Mouse (Mus musculus) lung, postnatal 4 days (tissue): ENCODE results near the gene Sept1.

Experiments
- DNase-seq, 2 experiments: peaks; one replicate each; pipeline ENCODE4 v3.0.0; 2021

Sept1 gene

DNA sequence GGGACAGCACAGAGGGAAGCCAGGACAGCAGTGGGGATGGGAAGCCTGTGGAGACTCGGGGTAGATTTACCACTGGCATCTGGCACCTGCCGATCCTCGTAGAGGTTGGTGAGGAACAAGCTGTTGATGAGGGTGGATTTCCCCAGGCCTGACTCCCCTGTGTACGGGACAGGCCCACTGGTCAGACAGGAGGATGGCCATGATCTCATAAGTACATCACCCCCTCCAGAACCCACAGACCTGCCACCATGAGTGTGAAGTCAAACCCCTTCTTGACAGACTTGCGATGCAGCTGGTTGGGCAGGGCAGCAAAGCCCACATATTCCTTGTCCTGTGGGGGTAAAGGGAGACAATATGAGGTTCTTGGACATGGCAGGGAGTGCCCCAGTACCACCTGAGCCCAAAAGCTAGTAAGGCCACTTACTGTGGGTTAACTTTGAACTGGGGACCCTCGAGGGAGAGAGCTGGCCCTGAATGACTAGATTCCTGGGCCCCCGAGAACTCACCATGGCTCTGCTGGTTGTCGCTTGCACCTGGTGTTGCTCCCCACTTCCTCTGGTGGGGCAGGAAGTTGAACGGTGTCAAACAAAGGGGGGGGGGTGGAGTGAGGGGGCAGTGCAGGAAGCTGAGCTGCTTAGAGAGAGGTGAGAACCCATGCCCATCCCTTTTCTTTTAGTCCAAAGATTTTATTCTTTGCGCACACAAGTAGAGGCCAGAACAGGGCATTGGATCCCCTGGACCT is 14.9 kb downstream of the Sept1 start:
- DNase-seq = peak in 1 of 2 experiments; percentile 26

GRCm38 (mm10) chr7:127217475-127217874 is 15.5 kb downstream of the Sept1 start:
- no peak for DNase-seq

DNA sequence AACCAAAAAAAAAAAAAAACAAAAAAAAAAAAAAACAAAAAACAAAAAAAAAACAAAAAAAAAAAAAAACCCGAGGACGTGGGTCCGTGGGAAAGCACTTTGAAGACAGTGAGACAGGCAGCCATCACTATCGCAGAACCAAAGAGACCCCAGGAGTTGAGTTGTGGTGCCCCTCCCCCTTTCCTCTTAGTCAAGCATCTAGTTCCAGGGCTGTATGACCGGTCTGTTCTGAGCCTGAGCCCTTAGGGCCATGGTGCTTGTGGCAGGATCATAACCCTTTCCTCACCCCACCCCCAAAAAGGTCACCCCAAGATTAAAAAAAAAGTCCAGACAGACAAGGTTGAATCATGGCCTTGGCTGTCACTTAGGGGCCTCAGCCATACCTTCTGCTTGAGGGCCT is 16.6 kb downstream of the Sept1 start:
- DNase-seq = no peak

DNA sequence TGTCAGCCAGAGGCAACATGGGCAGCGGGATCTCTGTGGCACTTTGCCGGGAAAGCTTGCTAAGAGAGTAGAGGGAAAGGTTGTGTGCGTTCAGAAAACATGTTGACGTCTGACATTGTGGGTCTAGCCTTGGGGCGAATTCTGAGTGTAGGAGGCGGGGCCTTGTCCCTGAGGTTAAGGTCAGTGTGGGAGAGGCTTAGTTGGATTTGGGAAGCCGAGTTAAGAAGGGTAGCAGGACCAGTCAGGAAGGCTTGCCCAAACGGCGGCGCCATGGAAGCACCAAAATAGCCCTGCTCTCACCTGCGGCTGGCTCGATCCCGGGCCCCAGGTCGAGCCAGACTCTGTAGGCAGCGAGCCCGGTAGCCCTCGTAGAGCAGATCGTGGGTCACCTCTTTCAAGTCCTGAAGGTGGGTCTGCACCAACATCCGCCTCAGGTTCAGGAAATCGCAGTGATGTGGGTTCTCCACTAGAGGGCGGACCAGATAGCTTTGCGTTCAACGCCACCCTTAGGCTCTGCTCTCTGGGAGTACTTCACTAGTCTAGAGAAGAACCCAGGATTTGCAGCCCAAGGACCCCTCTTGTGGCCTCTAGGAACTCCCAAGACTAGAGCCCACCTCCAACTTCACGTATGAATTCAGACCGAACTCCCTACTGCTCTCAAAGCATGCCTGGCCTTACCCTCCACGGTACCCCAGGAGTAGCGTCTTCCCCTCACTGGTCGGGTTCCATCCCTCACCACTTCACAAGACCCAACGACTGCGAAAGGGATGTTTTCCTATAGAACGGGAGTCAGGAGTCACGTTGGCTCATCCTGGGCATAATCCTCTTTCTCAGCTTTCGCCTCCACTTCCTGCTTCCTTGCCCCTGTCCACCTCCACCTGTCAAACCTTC is 17.7 kb downstream of the Sept1 start:
- DNase-seq = peak; percentile 67 to 83

DNA sequence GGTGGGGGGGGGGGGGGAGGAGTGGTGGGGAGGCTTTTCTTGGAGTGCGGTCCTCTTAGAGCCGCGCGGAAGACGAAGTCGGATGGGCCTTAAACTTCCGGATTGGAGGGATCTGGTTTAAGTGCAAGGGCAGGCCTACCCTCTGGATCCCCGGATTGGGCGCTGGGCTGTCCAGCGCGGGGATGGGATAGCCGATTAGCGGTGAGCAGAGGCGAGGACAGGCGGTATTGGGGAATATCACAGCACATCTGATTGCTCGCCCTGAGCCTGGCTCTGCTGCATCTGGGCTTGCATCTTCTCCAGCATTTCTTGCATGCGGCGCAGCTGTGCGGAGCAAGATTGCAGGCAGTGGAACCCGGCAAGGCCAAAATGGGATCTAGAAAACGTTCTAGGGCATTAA is 18.4 kb downstream of the Sept1 start:
- no peak for DNase-seq

DNA sequence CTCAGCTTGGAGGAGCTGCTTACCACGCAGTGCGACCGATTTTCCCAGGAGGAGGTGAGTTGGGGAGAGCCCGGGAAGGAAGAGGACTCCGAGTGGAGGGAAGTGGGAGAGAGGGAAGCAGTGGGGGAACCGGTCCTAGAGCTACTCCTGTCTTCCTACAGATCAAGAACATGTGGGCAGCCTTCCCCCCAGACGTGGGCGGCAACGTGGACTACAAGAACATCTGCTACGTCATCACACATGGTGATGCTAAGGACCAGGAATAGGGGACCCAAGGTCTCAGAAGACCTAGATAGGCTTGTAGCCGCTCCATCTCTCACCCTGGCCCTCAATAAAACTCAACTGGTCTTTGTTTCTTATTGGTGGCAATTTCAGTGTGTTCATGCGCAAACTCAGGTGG is 19.0 kb downstream of the Sept1 start:
- DNase-seq = no peak

- DNase-seq = peak; percentile 15 to 63
Measured at GRCm38 (mm10) chr7:127213485-127213884, 19.4 kb downstream of the Sept1 start.

DNA sequence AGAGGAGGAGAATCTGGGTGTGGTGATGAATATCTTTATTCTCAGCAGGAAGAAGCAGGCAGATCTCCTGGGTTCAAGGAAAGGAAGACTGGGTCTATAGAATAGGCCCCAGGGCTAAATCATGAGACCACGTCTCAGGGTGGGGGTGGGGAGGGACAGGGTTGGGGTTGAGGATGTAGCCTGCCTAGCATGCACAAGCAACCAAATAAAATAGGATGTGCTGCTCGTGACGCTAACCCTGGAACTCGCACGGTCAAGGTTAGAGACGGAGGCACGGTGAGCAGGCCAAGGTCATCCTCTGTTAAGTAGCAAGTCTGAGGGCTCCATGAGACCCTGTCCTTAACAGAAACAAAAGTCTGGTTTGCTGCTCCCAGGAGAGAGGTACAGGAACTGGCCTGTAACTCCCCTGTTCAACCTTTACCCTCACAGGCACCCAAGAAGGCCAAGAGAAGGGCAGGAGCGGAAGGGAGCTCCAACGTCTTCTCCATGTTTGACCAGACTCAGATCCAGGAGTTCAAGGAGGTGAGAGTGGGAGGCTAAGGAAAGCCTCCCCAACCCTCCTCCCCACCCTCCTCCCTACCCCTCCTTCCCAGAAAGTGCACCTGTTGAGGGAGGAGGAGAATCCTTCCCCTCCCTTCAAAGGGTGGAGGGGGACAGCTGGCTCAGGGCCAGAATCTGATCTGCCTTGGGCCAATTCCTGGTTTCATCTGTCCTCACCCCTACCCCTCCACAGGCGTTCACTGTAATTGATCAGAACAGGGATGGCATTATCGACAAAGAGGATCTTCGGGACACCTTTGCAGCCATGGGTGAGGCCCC is 20.3 kb downstream of the Sept1 start:
- DNase-seq = no peak

- peak in 1 of 2 experiments; percentile 17 for DNase-seq
Measured at GRCm38 (mm10) chr7:127211014-127211745, 21.8 kb downstream of the Sept1 start.

- DNase-seq = peak in 1 of 2 experiments; percentile 20
Measured at GRCm38 (mm10) chr7:127210266-127210665, 22.7 kb downstream of the Sept1 start.

DNA sequence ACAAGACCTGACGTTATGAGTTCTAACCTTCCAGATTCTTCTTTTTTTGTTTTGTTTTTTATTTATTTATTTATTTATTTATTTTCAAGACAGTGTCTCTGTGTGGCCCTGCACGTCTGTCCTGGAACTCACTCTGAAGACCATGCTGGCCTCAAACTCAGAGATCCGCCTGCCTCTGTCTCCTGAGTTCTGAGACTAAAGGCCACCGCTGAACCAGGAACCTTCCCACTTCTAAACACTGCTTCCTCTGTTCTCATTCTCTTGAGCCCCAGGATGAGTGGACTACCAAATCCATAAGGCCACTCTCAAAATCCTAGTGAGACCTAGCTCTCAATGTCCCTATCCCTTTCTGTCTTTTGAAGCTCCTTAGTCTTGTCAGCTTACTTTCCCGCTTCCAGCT is 23.1 kb downstream of the Sept1 start:
- DNase-seq = no peak

DNA sequence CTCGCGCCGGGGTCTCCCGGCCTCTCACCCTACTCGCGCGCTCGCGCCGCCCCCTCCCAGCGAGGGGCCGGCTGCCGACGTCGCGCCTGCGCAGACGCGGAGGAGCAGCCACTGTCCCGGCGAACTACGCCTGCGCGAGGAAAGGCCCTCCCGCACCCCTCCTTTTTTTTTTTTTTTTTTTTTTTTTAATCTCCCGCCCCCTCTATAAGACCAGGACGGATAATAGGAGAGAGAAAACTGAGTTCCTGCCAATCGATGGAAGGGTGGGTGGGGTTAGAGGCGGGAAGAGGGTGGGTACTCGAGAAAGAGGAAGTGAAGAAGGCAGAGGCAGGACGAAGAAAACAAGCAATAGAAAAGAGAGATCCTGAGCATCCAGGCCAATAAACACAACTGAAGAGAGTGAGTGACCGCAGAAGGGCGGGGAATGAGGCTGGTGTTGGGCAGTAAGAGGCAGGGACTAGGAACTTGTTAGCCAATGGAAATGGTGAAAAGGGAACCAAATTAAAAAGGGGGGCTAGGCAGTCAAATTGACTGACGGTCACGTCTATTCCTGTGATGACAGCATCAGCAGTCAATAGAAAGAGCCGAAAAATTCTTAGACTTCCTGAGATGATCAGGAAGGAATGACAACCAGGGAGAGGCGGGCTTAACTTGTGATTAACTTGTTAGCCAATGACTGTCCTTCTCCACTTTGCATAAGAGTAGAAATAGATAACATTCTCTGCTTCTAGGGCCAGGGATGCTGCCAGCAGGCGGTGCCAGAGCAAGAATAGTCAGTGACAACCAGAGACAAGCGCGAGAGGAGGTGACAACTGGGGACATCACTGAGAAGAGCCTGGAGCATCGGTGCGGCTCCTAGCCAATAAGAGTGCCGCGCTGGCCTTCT is 24.1 kb downstream of the Sept1 start, which contains the start of gene Mylpf:
TSS of gene Mylpf (plus strand) at position 338 of the 886 bp plus-strand sequence.
- DNase-seq = peak; percentile 96 to 97

DNA sequence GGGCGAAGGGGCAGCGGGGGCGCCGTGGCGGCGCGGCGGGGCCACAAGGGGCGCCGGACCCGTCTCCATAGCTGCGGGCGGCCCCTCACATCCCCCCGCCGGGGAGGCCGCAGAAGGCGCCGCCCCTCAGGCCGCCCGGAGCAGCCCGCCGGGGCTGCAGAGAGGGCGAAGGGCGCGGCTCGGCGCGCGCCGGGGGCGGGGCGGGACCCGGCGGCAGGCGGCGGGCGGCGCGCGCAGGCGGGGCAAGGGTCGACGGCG is 24.7 kb downstream of the Sept1 start, which contains the start of gene Tbc1d10b:
TSS of gene Tbc1d10b (minus strand) at position 174 of the 258 bp plus-strand sequence.
- no peak for DNase-seq

DNA sequence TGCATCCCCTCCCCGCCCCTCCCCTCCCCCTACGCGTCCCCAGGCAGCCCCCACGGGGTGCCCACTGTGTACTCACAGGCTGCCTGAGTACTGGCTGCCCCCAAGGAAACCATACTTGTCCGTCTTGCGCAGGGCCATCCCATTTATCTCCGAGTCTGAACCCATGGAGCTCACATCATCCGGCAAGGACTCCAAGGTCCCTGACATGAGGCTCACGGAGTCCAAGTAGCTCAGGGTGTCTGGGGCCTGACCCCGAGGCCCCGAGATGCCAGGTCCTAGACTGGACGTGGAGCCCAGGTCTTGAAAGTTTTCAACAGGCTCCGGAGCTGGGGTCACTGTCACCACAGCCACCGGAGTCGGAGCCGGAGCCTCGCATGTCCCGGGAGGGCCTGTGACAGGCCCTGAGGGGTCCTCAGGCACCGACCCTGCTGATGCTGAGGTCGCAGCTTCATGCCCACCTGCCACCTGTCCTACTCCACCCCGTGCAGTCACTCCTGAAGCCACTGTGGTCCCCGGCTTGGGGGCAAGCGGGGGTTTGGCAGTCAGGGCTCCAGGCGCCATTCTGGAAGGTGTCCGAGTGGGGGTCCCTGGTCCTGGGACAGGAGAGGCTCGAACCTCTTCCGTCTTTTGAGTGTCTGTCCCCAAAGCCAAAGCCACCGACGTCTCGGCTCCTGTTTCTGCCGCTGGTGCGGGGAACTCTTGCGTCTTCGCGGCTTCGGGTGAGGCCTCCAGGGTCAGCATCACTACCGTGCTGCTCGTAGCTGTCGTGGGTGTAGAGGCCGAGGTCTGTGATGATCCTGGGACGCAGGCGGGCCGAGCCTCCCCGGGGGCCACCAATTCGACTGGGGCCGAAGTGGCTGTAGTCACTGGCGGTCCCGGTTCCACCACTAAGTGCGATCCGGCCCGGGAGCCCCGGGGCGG is 25.3 kb downstream of the Sept1 start:
- DNase-seq = peak; percentile 33 to 44

DNA sequence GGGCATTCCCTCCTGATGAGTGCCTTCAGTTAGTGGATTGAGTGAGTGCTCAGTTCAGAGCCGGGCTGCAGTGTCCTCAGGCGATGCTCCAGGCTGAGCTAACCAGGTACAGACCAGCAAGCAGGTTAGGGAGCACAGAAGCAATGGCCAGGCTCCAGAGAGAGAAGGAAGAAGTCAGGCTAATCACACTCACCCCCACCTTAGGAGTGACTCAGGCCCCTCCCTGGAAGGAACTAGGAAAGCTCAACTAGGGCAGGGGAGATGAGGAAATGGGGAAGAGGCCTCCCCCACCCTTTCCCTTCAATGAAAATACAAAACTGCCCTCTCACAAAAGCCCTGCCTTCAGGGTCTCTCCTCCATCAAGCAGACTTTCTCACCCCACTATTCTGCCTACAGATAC is 26.3 kb downstream of the Sept1 start:
- peak in 1 of 2 experiments; percentile 26 for DNase-seq

DNA sequence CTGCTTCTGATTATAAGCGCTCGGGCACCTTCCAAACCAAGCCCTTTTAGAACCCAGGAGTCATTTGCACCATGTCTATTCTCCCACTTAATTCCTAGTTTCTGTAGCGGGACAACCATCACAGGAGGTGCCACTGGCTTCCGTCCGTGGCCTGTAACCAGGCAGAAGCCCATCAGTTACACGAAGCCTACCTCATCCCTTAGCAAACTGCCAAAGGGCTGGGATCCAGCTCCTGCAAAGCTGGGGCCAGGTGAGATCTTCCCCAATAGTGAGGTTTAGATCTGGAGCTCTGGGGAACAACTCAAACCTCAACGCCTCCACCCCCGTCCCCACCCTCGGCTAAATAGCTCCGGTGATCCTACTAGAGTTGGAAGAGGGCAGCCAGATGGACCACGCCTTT is 36.4 kb downstream of the Sept1 start:
- no peak for DNase-seq

DNA sequence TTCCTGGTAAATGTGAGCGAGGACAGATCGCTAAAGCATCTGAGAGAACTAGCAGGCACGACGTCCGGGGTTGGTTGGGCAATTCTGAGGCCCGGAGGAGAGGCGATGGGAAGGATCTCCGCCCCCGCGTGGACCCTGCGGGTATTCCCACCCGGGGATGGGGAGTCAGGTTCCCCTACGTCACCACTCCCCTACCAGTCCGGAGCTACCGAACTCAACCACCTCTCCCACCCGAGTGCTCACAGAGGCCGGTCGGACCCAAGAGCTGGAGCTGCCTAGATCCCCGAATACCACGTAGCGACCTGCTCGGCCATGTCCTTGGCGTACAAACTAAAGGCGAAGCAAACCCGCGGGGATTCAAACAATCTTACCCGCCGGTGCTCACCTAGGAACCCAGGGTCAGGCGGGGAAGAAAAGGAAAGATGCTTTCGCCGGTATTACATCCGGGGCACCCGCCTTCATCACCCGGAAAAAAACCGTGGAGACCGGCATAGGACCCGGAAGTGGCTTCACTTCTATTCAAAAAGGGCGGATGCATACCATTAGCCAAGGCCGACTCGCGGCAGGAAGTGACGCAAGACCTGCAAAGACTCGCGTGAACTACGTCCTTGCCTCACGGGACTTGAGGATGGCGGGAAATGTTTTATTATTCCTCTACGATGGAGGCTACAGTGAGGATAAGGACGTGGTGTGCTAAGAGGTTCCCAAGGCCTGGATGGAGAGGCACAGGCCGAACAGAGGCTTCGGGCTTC is 37.2 kb downstream of the Sept1 start, which contains the start of gene Cd2bp2:
TSS of gene Cd2bp2 (minus strand) at position 507 of the 752 bp plus-strand sequence.
- DNase-seq = peak; percentile 96 to 98

DNA sequence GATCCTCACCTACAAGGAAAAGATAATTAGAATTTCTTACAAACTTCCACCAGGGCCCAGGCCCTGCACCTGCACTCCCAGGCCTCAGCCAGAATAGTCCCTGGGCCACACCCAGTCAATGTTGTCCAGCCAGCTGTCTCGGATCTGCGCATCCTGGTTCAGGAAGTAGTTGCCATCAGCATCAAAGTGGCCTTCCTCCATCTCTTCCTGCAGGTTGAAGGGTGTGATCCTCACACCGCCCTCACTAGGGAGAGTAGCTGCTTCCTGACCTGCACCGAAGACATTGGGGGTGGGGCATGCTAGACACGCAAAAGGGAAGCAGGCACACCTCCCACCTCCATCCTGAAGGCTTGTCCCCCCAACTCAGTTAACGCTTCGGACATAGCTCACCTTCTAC is 38.3 kb downstream of the Sept1 start:
- DNase-seq = no peak

DNA sequence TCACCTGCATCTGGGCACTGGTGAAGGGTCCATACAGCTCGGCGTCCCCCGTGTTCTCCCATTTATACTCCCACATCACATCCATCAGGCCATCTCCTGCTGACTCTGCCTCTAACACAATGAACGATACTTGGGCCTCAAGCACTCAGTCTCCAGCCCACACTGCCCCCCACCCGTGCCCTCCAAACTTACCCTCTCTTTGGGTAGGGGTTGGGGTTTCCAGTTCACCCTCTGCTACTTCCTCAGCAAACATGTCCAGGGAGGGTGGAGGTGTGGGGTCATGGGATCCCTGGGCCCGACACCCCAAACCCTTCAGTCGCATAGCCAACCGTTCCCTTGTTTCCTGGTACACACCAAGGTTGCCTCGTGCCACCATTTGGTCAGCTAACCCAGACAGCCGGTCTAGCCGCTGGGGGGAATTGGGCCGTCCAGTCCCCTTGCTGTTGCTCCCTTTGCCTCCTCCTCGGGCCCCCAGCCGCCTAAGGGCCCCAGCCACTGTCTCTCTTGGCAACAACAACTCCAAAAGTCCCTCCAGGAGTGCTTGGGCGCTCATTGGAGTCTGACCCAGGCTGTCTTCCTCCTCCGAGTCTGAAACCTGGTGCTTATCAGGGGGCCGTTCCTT is 38.8 kb downstream of the Sept1 start:
- no peak for DNase-seq
